Mouse (Mus musculus): Measurements from ENCODE around the gene Ccdc183.

- TF ChIP-seq EP300 (IDR thresholded peaks at IDR 0.05; ENCODE audit: low read depth) (no peak), CTCF (IDR thresholded peaks at IDR 0.05; ENCODE audit: low read depth) (no peak)
Measured at GRCm38 (mm10) chr2:25578796-25579736, 38.4 kb downstream of the Ccdc183 start.
